Mouse (Mus musculus): ENCODE measurements around the gene Gm4744.
"Not testable (repeated sequence)": the region's sequence is repeated elsewhere in the genome, so short reads cannot be mapped to it uniquely, and the experiment has no call there.

Gm4744 gene

DNA sequence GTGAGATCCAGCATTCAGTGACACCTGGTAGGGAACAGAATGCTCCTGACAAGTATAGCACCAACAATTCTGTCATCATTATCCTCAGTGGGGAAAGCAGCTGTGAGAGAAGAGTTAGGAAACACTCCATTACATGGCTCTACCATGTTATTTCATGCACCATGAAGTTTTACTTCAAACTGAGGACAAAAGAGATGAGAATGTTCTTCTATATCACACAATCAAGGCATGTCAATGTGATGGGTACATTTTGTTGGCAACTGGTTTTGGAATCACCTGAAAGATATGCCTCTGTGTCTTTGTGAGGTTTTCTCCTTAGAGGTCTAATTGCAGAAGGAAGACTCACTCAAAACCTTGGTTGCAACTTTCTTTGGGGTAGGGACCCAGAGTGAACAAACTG lies at the start of gene Gm4744:
Gm4744 (minus strand) TSS at position 101 of the 400 bp plus-strand sequence.
- no peak for DNase-seq

DNA sequence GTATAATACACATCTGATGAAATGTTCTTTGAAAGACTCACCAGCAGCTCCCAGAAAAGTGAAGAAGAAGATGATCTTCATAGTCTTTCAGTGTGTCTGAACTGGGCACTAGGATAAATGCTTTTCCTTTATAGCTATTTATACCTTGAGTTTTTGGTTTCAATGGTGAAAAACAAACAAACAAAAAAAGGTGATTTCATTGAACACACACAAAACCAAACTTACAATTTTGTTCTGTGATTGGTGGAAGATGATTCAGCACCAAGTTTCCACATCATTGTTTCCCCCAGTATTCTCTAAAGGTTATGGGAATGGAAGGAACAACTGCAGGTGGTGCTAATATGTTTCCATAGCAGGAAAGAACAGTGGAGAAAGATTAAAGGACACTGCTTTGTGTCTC lies 47.7 kb upstream of the Gm4744 start, which contains the start of gene Gm2663:
Gm2663 (minus strand) TSS at position 101 of the 400 bp plus-strand sequence.
- DNase-seq = not testable (repeated sequence)

DNA sequence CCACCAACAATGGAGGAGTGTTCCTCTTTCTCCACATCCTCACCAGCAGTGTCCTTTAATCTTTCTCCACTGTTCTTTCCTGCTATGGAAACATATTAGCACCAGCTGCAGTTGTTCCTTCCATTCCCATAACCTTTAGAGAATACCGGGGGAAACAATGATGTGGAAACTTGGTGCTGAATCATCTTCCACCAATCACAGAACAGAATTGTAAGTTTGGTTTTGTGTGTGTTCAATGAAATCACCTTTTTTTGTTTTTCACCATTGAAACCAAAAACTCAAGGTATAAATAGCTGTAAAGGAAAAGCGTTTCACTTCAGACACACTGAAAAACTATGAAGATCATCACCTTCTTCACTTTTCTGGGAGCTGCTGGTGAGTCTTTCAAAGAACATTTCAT lies 12.8 kb upstream of the Gm4744 start, which contains the start of gene 1810009J06Rik:
1810009J06Rik (plus strand) TSS at position 301 of the 400 bp plus-strand sequence.
- not testable (repeated sequence) for DNase-seq

DNA sequence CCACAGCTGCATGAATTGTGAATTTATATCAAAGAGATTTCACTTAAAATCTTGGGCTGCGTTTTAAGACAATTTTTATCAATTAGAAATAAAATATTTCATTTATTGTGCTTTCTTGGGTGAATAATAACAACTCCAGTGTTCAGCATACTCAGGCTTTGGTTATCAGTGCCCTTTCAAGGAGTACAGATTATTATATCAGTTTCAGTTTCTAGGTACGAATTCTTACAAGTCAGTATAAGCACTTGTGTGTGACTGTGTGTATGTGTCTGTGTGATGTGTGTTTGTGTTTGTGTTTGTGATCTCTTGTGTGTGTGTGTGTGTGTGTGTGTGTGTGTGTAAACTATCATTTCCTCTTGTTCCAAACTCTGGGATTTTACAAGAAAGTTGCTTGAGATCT lies 2.0 kb upstream of the Gm4744 start:
- no peak for DNase-seq

DNA sequence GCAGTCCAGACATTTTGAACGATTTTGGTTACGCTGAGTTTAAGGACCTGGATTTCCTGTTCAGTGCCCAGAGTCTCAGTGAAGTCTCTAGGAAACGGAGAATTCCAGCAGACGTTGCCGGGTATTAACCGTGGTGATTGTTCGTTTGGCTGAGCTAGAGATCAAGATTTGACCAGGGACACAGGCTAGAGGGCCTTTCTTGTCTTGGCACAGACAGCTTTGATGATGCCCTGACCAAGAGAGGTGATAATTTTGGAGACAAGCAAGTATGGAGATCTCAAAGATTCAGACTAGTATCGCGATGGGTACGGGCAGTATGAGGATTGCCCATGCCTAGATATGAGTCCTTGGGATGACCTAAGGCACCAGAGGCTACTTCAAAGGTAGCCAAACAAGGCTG lies 11.2 kb downstream of the Gm4744 start, which contains the start of gene 1700074P13Rik:
1700074P13Rik (minus strand) TSS at position 101 of the 400 bp plus-strand sequence.
- no peak for DNase-seq

DNA sequence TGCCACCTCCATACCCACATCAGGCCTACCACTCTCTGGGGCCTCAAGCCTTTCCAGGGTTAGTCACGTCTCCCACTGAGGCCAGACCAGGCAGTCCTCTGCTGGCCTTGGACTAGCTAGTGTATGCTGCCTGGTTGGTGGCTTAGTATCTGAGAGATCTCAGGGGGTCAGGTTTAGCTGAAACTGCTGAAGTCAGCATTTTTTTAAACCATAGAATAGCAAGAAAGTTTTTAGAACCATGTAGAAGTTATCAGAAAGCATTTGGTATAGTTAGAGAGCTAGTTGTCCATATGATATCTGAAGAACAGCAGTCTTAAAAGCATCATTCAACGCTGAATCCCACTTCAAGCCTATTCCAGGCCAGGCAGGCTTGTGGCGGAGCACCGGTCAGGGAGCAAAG lies 31.7 kb downstream of the Gm4744 start:
- no peak for DNase-seq

DNA sequence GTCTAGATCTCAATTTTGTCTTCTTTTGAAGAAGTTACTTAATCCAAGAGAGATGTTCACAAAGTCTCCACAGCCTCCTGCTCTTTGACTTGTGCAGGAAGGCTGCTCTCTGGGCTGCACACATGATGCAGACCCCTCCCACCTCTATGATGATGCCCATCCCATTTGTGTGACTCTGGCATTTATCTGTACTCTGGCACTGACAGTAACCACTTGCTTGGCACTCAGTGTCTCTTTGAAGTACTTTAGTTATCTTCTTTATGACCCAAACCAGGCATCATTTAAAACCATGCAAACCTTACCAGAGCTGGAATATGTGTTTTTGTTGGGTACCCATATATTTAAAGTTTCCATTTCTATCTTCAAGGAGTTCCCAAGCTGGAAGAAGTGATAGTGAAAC lies 51.4 kb downstream of the Gm4744 start, which contains the start of gene Prss58:
Prss58 (minus strand) TSS at position 101 of the 400 bp plus-strand sequence.
- no peak for DNase-seq

Data from spleen, adult 18-20 months (tissue).